Mouse (Mus musculus) activated CD4-positive, CD25-positive, alpha-beta regulatory T cell, adult 4 months (primary cell): ENCODE results near the gene Nkx6-2. TPM values are rescaled to one million over a fixed set of nuclear protein-coding genes. Genes with fewer than 3 reads are reported as not detected.

Experiments
- ATAC-seq: one replicate; pipeline ENCODE4 v1.8.0; 2017
- polyA plus RNA-seq, 2 experiments: library from polyadenylated mRNA; unstranded; fragments of 100-300 nt; shearing (Covaris generic); gene quantifications; one replicate each; pipeline ENCODE4 v1.2.1; 2017

Nkx6-2 gene
- polyA plus RNA-seq: not detected

GRCm38 (mm10) chr7:139582595-139582994 is at the start of gene Nkx6-2:
TSS of gene Nkx6-2 (minus strand) at chr7:139582797.
- ATAC-seq: no peak

GRCm38 (mm10) chr7:139625156-139625555 is 42.6 kb upstream of the Nkx6-2 start:
- ATAC-seq: no peak

- no peak for ATAC-seq
Measured at GRCm38 (mm10) chr7:139622568-139622967, 40.0 kb upstream of the Nkx6-2 start.

GRCm38 (mm10) chr7:139615767-139616766 is 33.5 kb upstream of the Nkx6-2 start:
- no peak for ATAC-seq

GRCm38 (mm10) chr7:139610328-139610727 is 27.7 kb upstream of the Nkx6-2 start:
- ATAC-seq: no peak

- ATAC-seq: no peak
Measured at GRCm38 (mm10) chr7:139595862-139596261, 13.3 kb upstream of the Nkx6-2 start.

- ATAC-seq: no peak
Measured at GRCm38 (mm10) chr7:139595311-139595710, 12.7 kb upstream of the Nkx6-2 start.

GRCm38 (mm10) chr7:139591311-139591710 is 8.7 kb upstream of the Nkx6-2 start:
- no peak for ATAC-seq

- ATAC-seq: no peak
Measured at GRCm38 (mm10) chr7:139590302-139590701, 7.7 kb upstream of the Nkx6-2 start.

- no peak for ATAC-seq
Measured at GRCm38 (mm10) chr7:139587919-139588318, 5.3 kb upstream of the Nkx6-2 start.

GRCm38 (mm10) chr7:139585183-139585821 is 2.7 kb upstream of the Nkx6-2 start:
- no peak for ATAC-seq

- no peak for ATAC-seq
Measured at GRCm38 (mm10) chr7:139584221-139585175, 1.9 kb upstream of the Nkx6-2 start.

GRCm38 (mm10) chr7:139583094-139583737 is 619 bp upstream of the Nkx6-2 start:
- ATAC-seq: no peak

- ATAC-seq: no peak
Measured at GRCm38 (mm10) chr7:139581801-139582571, 611 bp downstream of the Nkx6-2 start.

- ATAC-seq: no peak
Measured at GRCm38 (mm10) chr7:139580851-139581775, 1.5 kb downstream of the Nkx6-2 start.

GRCm38 (mm10) chr7:139579261-139579905 is 3.2 kb downstream of the Nkx6-2 start:
- no peak for ATAC-seq

GRCm38 (mm10) chr7:139576064-139576686 is 6.4 kb downstream of the Nkx6-2 start:
- ATAC-seq: no peak

- ATAC-seq: no peak
Measured at GRCm38 (mm10) chr7:139572665-139573064, 9.9 kb downstream of the Nkx6-2 start.

GRCm38 (mm10) chr7:139570788-139571187 is 11.8 kb downstream of the Nkx6-2 start:
- no peak for ATAC-seq
